Mouse (Mus musculus) bone marrow macrophage, adult 2 months (primary cell): ENCODE measurements around the gene Gm20388. TPM values are rescaled to one million over a fixed set of nuclear protein-coding genes. Genes with fewer than 3 reads are reported as not detected.

Experiments
- H3K27ac ChIP-seq: 2 replicates; pipeline ENCODE4 v1.5.1; 2012; ENCODE audit warnings: low read depth, low read length; ENCODE audit not compliant: insufficient read depth
- H3K4me1 ChIP-seq: 2 replicates; pipeline ENCODE4 v1.6.1; 2012; ENCODE audit warnings: low read length; ENCODE audit not compliant: control insufficient read depth, insufficient read depth
- H3K4me3 ChIP-seq: 2 replicates; pipeline ENCODE4 v1.5.1; 2012; ENCODE audit warnings: mild to moderate bottlenecking, low read length, moderate library complexity; ENCODE audit not compliant: insufficient read depth
- CTCF ChIP-seq: IDR thresholded peaks from 2 replicates; pipeline ENCODE4 v1.5.1; 2012; ENCODE audit warnings: low read depth, mild to moderate bottlenecking, low read length, moderate library complexity
- POLR2A ChIP-seq: IDR thresholded peaks from 2 replicates; pipeline ENCODE4 v1.6.1; 2012; ENCODE audit warnings: mild to moderate bottlenecking, low read depth, low read length, borderline replicate concordance
- polyA plus RNA-seq: library from polyadenylated mRNA; stranded (reverse); fragments of >200 nt; gene quantifications from 2 replicates; pipeline ENCODE4 v1.2.4, GENCODE M21; 2012; ENCODE audit not compliant: missing spikeins, insufficient read depth, insufficient read length

The Gm20388 gene
- polyA plus RNA-seq, 1 experiment, result 32.7 TPM

GRCm38 (mm10) chr8:120501426-120501825, 590.8 kb downstream of the Gm20388 start:
- H3K4me1 ChIP-seq, result peaks cover 35% of the 10 kb centered on the region
- H3K27ac ChIP-seq, result no peak overlapping the region
- TF ChIP-seq CTCF (no peak), POLR2A (no peak)
- no peak overlapping the region for H3K4me3 ChIP-seq

GRCm38 (mm10) chr8:120502428-120502827, 591.8 kb downstream of the Gm20388 start:
- peaks cover 35% of the 10 kb centered on the region for H3K4me1 ChIP-seq
- no peak overlapping the region for H3K27ac ChIP-seq
- H3K4me3 ChIP-seq, result no peak overlapping the region
- no peak for TF ChIP-seq POLR2A
- no peak for TF ChIP-seq CTCF

- TF ChIP-seq CTCF (no peak), POLR2A (no peak)
- Histone ChIP-seq H3K4me3 (no peak overlapping the region), H3K27ac (no peak overlapping the region), H3K4me1 (peaks cover 31% of the 10 kb centered on the region)
Observed at GRCm38 (mm10) chr8:120504251-120505081, 593.8 kb downstream of the Gm20388 start.

- no peak overlapping the region for H3K4me3 ChIP-seq
- no peak for TF ChIP-seq POLR2A
- no peak for TF ChIP-seq CTCF
- H3K27ac ChIP-seq, result no peak overlapping the region
- H3K4me1 ChIP-seq, result peaks cover 37% of the 10 kb centered on the region
Observed at GRCm38 (mm10) chr8:120505082-120505511, 594.5 kb downstream of the Gm20388 start.

GRCm38 (mm10) chr8:120505619-120506310, 595.1 kb downstream of the Gm20388 start:
- no peak for TF ChIP-seq POLR2A
- no peak for TF ChIP-seq CTCF
- H3K4me1 ChIP-seq, result peaks cover 40% of the 10 kb centered on the region
- H3K4me3 ChIP-seq, result no peak overlapping the region
- no peak overlapping the region for H3K27ac ChIP-seq

GRCm38 (mm10) chr8:120506562-120506961, 595.9 kb downstream of the Gm20388 start:
- H3K4me3 ChIP-seq, result no peak overlapping the region
- peaks cover 39% of the 10 kb centered on the region for H3K4me1 ChIP-seq
- TF ChIP-seq POLR2A, result no peak
- no peak for TF ChIP-seq CTCF
- no peak overlapping the region for H3K27ac ChIP-seq

- Histone ChIP-seq H3K4me1 (peaks cover 32% of the 10 kb centered on the region), H3K4me3 (no peak overlapping the region), H3K27ac (no peak overlapping the region)
- TF ChIP-seq CTCF, result no peak
- no peak for TF ChIP-seq POLR2A
Observed at GRCm38 (mm10) chr8:120507290-120507689, 596.6 kb downstream of the Gm20388 start.

GRCm38 (mm10) chr8:120509136-120510034, 598.7 kb downstream of the Gm20388 start:
- Histone ChIP-seq H3K27ac (no peak overlapping the region), H3K4me3 (no peak overlapping the region), H3K4me1 (peaks cover 23% of the 10 kb centered on the region)
- TF ChIP-seq POLR2A, result no peak
- no peak for TF ChIP-seq CTCF

- TF ChIP-seq CTCF, result no peak
- TF ChIP-seq POLR2A, result no peak
- H3K4me3 ChIP-seq, result no peak overlapping the region
- peaks cover 22% of the 10 kb centered on the region for H3K4me1 ChIP-seq
- H3K27ac ChIP-seq, result no peak overlapping the region
Observed at GRCm38 (mm10) chr8:120510035-120510416, 599.4 kb downstream of the Gm20388 start.
